Mouse (Mus musculus) megakaryocyte, adult 5-6 weeks (primary cell): ENCODE measurements around the gene Fam189a1. TPM values are rescaled to one million over a fixed set of nuclear protein-coding genes. Genes with fewer than 3 reads are reported as not detected.

ENCODE experiments used
- ATAC-seq: 2 replicates; pipeline ENCODE4 v1.8.0; 2016; ENCODE audit warnings: mild to moderate bottlenecking, inconsistent platforms; ENCODE audit not compliant: poor library complexity, severe bottlenecking
- total RNA-seq, 2 experiments: library from RNA; stranded (forward) in 1 of 2; stranded (reverse) in 1 of 2; fragments of 153-499, 151-499 nt in 1 of 2; fragments of 221-1000, 200-1000 nt in 1 of 2; gene quantifications; 2 replicates each; pipeline versions ENCODE4 v1.2.3 to v1.2.4; 2015 to 2017

Gene Fam189a1
- total RNA-seq, 2 experiments from 2014 or later, result 0.07 TPM; not detected in 1

DNA sequence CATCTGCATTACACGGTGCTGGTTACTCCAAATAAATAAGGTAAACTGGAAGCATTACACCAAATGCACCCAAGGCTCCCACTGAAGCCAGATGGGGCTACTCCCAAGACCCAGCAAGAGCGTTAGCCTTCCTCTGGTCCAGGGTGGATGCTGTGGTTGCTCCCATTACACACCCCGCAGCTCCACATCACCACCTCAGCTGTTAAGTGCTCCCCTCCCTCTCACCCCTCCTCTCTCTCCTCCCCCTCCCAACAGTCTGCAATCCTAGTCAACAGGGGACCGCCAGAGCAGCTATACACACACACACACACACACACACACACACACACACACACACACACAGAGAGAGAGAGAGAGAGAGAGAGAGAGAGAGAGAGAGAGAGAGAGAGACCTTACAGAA, 109.7 kb downstream of the Fam189a1 start:
- ATAC-seq, result no peak

DNA sequence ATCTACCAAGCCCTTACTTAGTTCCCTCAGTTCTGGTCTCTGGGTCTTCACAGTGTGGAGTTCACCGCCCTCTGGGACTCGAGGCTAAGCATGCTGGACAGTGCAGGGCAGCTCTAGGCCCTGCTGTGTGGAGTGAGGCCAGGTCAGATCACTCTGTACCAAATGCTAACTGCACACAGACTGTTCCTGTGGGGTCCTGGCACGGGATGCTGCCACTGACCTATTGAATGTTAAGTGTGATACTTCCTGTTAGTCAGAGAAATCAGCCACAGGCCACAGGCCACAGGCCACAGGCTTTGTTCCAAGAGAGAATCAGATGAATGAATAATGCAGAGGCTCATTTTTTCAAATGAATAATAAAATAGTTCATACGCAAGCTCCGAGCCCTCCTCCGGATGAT, 112.1 kb downstream of the Fam189a1 start:
- no peak for ATAC-seq

- no peak for ATAC-seq
These were observed 115.3 kb downstream of the Fam189a1 start for GRCm38 (mm10) chr7:65041106-65041505.

GRCm38 (mm10) chr7:65031741-65032140, 124.6 kb downstream of the Fam189a1 start:
- no peak for ATAC-seq

DNA sequence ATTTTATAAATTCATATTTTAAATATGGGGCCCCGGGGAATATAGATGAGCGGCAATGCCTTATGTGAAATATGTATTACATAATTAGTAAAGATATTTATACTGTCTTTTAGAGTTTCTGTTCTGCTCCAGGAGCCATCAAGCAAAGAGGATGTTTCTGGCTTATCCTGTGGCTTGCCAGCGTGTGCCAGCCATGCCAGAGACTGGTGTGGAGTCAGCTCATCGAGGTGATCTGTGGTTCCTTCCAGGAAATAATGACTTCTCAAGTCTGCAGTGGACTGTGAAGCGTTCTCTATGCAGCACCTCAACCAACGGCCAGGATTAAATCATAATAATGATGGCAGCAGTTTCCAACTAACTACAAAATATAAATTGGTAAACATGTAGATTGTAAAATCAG, 125.2 kb downstream of the Fam189a1 start:
- ATAC-seq, result no peak

- no peak for ATAC-seq
These were observed 126.4 kb downstream of the Fam189a1 start for GRCm38 (mm10) chr7:65029985-65030384.

DNA sequence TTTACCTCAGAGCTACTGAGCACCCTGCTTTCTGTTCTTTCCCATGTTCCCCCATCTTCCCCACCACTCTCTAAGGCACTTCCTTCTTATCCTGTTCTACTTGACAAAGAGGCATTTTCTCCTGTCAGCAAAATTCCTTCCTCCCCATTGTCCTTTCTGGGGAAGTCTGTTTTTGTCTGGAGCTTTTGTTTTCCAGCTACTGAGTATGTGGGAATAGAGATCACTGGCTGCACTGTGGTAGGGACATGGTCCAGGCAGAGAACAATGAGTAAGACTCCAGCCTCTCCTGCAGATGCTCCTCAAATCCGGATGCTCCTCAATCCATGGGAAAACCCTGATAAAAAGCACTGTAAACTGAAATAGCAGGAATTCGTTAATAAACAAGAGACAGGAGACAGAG, 135.1 kb downstream of the Fam189a1 start:
- ATAC-seq, result no peak

DNA sequence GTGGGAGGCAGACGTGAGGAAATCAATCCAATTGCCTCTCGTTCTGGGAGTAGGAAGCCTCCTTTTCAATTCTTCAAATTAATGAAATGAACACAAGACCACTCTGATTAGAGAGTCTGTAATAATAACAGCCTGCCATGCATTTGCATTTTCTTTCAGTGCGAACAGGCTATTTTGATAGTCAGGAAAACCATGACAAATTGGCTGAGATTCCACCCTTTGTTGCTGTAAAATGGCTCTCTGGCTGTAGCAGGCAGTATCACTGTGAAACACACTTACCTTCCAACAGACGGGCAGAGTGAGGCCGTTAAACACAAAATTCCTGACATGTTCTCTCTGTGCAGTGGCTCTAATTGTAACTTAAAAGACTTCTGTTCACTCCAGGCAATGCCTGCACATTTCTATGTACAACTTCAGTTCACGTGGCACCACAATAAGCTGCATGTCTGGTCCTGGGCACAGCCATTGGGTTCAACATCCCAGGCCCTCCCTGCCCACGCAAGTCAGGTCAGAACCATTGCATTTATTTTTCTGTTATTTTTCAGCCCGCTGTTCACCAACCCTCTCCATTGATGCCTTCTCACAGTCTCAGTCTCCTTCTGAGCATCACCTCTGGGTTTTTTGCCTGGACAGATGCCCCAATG, 138.2 kb downstream of the Fam189a1 start:
- no peak for ATAC-seq

- no peak for ATAC-seq
These were observed 139.0 kb downstream of the Fam189a1 start for GRCm38 (mm10) chr7:65017348-65017747.

GRCm38 (mm10) chr7:65011133-65011532, 145.2 kb downstream of the Fam189a1 start:
- ATAC-seq, result no peak

DNA sequence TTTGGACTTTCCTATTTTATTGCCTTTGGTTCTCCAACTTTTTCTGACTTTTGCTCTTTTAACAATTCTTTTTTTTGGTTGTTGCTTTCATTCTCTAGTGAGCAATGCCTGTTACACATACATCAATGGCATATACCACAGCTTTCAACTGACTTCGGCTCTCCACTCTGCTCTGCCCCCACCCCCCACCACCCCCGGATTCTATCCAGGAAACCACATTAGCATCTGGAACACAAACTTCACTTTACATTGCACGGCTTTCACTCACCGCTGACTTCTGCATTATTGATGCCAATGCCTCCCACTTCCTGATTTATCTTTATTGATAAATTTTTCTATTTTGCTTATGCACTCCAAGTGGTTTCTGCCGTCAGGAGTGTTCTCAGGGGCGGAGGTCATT, 146.1 kb downstream of the Fam189a1 start:
- ATAC-seq, result peak; percentile 43

DNA sequence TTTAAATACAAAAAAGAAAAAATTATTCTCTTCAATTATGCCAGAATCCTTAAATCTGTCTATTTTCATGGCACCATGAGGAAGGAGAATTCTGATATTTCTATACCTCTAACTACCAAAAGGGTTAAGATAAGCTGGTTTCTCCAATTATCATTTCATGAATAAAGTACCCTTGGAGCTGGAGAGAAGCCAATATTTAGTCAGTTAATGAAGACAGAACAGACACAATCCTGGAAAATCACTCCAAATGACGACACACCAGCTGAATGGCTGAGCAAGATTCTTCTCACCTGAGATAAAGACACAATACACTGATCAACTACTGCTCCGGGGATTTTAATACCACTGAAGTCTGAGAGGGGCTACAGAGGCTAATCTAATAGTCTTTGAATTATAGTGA, 150.6 kb downstream of the Fam189a1 start:
- no peak for ATAC-seq

DNA sequence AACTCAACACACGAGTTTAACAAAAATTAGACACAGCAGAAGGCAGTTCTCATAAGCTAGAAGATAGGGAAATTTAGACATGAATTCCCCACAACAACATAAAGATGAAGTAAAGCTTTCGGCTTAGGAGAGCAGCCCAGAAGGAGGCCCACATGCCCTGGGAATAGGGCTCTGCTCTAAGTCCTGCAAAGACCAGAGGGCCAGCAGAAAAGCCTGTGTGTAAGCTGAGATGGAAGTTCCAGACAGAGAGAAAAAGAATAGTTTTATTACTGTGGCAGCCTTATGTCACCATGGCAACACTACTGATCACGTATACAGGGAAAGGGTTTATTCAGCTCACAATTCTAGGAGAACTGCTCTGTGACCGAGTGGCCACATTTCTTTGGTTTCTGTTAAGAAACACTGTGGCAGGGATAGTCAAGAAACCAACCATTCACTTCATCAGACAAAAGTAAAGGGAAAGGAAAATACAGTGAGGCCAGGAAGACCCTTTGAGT, 156.6 kb downstream of the Fam189a1 start:
- ATAC-seq, result no peak

DNA sequence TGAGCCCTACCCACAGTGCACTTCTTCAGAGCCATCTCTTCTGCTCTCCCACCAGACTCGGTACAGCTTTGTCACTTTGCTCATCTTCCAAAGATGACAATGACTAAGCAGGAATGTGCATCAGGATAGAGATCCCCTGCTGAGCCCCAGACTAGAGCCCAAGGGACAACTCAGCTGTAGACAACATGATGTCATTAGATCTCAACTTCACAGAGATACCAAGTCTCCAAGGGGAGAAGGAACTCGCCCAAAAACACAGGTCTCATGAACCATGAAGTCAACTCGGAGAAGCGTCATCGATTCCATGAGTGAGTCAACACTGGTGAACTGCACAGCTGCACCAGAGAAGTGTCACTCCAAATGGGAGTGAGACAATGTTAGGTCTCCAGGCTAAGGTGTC, 158.6 kb downstream of the Fam189a1 start:
- no peak for ATAC-seq

- no peak for ATAC-seq
These were observed 160.4 kb downstream of the Fam189a1 start for GRCm38 (mm10) chr7:64995946-64996444.

- ATAC-seq, result no peak
These were observed 167.0 kb downstream of the Fam189a1 start for GRCm38 (mm10) chr7:64989406-64989805.

GRCm38 (mm10) chr7:64988015-64988414, 168.4 kb downstream of the Fam189a1 start:
- ATAC-seq, result no peak

DNA sequence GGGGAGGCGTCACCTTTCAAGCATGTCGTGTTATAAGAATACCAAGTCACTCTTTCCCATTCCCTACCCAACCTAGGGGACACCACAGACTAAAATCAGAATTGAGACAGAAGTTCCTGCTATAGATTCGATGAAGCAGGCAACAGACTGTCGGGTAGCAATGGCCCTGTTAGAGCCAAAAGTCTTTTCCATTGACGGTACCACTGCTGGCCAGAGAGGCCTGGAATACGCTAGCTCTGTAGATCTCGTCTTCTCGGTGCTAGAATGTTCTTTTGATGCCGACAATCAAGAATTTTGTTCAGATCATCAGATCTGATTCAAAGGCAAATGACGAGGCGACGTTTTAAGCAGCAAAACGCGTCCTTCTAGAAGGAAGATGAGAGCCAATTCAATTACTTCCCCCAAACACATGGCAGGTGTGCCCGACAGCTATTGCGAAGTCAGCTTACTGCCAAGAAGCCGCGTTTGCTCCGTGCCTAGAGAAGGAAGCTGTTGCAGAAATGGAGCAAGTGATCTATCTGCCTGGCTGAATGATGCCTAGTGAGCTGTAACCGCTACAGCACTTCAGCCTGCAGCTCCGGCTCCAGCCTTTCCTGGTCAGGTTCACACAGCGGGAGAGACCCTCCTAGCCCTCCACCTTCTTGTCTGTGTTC, 171.8 kb downstream of the Fam189a1 start:
- no peak for ATAC-seq

DNA sequence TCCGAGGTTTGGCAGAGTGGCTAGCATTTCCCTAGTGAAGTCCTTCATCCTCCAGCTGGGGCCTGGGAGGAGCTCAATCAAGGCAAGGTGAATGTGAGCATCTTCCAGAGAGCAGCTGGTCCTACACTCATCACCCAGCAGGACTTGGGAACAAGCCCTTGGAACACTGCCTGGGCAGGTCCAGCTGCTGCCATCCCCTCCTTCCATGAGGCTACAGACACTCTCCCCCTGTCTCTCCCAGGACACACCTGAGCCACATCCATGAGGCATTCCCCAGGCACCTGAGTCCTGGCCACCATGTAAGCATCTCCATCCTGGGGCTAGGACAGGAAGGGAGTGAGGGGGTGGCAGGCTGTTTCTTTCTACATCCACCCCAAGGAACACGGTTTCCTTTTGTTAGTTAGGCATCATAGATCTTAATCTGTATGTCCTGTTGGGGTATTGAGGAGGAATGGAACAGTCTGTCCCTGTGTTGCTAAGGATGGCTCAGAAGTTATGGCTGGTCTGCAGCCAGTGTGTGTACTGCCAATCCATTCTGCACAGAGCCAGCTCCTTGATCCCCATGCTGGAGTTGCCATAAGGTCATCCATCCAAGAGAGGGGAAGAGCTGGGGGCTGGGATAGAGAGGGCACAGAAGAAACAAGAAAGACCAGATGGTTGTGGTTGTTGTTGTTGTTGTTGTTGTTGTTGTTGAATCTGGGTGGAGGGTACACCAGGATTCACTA, 174.7 kb downstream of the Fam189a1 start:
- ATAC-seq, result no peak

- ATAC-seq, result no peak
These were observed 182.6 kb downstream of the Fam189a1 start for GRCm38 (mm10) chr7:64973590-64974262.

- ATAC-seq, result no peak
These were observed 194.2 kb downstream of the Fam189a1 start for GRCm38 (mm10) chr7:64962128-64962527.
